Mouse (Mus musculus) brain, embryonic 14.5 days (tissue): Measurements from ENCODE around the gene Prlh.

Experiments
- CTCF ChIP-seq: fragments of 200-500 bp; IDR thresholded peaks from 2 replicates; pipeline ENCODE4 v1.5.1; 2012; ENCODE audit warnings: inconsistent platforms, mild to moderate bottlenecking, moderate library complexity, borderline replicate concordance; ENCODE audit not compliant: insufficient read depth, insufficient read length; ENCODE audit errors: extremely low read depth
- POLR2A ChIP-seq: fragments of 200-500 bp; IDR thresholded peaks from 2 replicates; pipeline ENCODE4 v1.6.1; 2012; ENCODE audit warnings: mild to moderate bottlenecking, inconsistent platforms, borderline replicate concordance; ENCODE audit not compliant: poor library complexity, insufficient read depth, insufficient read length, severe bottlenecking; ENCODE audit errors: extremely low read depth

GRCm38 (mm10) chr1:90956245-90957096 is 3.6 kb downstream of the Prlh start:
- TF ChIP-seq POLR2A (no peak), CTCF (peak; percentile 79)
